Mouse (Mus musculus) left cerebral cortex, adult 6 months (tissue): Measurements from ENCODE around the gene Fmn2. TPM values are rescaled to one million over a fixed set of nuclear protein-coding genes. Genes with fewer than 3 reads are reported as not detected.

Experiments used
- long read RNA-seq, 2 experiments: library from polyadenylated mRNA; unstranded; transcript quantifications; one replicate each; pipeline ENCODE4 v2.0.0; 2019 to 2020
- polyA plus RNA-seq: library from polyadenylated mRNA; unstranded; fragments of <200 nt; fragmentation: Nextera tagmentation; gene quantifications from 2 replicates; pipeline ENCODE4 v1.2.3, GENCODE M21; 2021

Fmn2 gene
- polyA plus RNA-seq, result 8.4 and 8.6 TPM in 2 replicates
- long read RNA-seq, experiment 1, partial matches to known transcripts, result 5 of 13 reads
- long read RNA-seq, experiment 1, other reads (novel, unspliced or antisense), result 8 of 13 reads
- long read RNA-seq, experiment 2, partial matches to known transcripts, result 6 of 16 reads
- long read RNA-seq, experiment 2, other reads (novel, unspliced or antisense), result 10 of 16 reads

GRCm38 (mm10) chr1:174501661-174502030 is at the start of gene Fmn2:
Gene Fmn2, plus strand, starts transcription at chr1:174501825.

Other genes starting within 250 kb of the Fmn2 start
- not detected in 2 replicates for gene Olfr419, start 249.8 kb upstream of the Fmn2 start, polyA plus RNA-seq
- gene Mptx1, start 171.3 kb upstream of the Fmn2 start, polyA plus RNA-seq, result not detected in 2 replicates
- gene Olfr417, start 136.7 kb upstream of the Fmn2 start, polyA plus RNA-seq, result not detected in 2 replicates
- gene Olfr248, start 110.8 kb upstream of the Fmn2 start, polyA plus RNA-seq, result not detected in 2 replicates
- gene Olfr414, start 77.8 kb upstream of the Fmn2 start, polyA plus RNA-seq, result not detected in 2 replicates
- gene Olfr220, start 59.7 kb upstream of the Fmn2 start, polyA plus RNA-seq, result not detected in 2 replicates